ENCODE assay signal across 9 mouse cellular contexts in the genomic region with DNA sequence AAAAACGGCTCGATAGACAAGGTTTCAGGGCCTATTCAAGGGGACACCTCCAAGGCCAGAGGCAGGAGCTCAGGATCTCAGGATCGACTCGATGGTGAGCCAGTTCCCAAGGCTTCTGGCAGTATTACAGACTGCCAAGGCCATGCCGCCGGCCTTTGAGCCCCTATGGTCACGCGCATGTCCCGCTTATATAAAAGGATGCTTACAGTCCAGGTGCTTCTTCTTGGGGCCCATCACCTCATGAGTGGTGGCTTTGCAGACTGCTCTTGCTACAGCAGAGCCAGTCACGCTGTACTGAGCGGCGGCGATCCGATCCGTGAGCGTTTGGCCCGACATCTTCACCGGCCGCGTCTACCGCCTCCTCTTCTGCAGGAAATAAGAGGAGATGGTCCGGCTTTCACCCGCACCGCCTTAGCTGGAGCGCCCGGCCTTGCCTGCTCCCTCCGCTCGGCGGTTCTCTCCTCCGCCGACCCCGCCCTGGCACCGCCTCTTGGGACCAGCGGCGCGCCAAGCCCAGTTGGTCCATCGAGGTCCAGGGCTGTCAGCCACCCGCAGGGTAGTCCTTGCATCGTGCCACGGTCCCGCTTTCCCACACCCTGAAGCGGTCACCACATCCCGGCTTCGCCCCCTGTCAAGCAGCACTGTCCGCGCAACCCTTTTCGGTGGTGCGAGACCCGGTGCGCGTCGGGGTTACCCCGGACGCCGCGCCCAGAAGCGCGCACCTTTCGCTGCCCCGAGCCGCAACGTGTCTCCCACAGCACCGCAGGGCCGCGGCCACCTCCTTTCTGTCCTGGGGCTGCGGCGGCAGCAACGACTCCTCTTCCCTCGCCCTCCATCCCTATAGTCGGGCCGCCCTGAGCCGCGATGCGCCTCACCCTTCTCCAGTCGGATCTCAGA. TPM values are rescaled to one million over a fixed set of nuclear protein-coding genes. Genes with fewer than 3 reads are reported as not detected.
DNase-seq lines count a peak whose midpoint lies in the region; ATAC-seq and TF ChIP-seq lines count a peak whose summit lies in the region.
"Had no signal": no experiment of that assay in that cellular context is flagged by ENCODE, and none has a peak within 500 bp of the region (broad histone marks: within the 10 kb centered on the region; RNA-seq: fewer than 3 reads in every experiment).

No protein-coding gene starts in this region.

- ATAC-seq in heart, embryonic 14.5 days (ENCODE audit: insufficient number of reproducible peaks, insufficient read depth, low FRiP score, low read depth), result peak; percentile 58
- no peak for ATAC-seq in liver, postnatal 0 days

- TF ChIP-seq EP300 in liver, postnatal 0 days (IDR thresholded peaks at IDR 0.05; ENCODE audit: low read depth), result no peak

- peak overlapping the region; percentile 78 for H3K4me2 ChIP-seq in heart, embryonic 14.5 days (ENCODE audit: low read length)
- peak overlapping the region; percentile 74 for H3K4me2 ChIP-seq in liver, postnatal 0 days (ENCODE audit: low read depth, low read length)

- TF ChIP-seq CTCF in E14TG2a.4 (conservative IDR thresholded peaks at IDR 0.05; ENCODE audit: low read length), result no peak
- TF ChIP-seq CTCF in liver, postnatal 0 days (IDR thresholded peaks at IDR 0.05; ENCODE audit: low read depth), result no peak
- TF ChIP-seq CTCF in small intestine, adult 2 months (IDR thresholded peaks at IDR 0.05; ENCODE audit: extremely low read depth, insufficient read length, insufficient replicate concordance, low read depth, low read length), result no peak

- peak overlapping the region; percentile 91 for H3K9ac ChIP-seq in heart, embryonic 14.5 days (ENCODE audit: low read length)
- no peak overlapping the region for H3K9ac ChIP-seq in liver, postnatal 0 days (replicated peaks)

- no peaks in the 10 kb centered on the region for H3K36me3 ChIP-seq in E14TG2a.4 (ENCODE audit: insufficient read depth, low read length)
- H3K36me3 ChIP-seq in heart, embryonic 14.5 days (ENCODE audit: control insufficient read depth, insufficient read depth, low read length), result 0 out of 2 replicates have a peak, but pooled peaks cover 5% of the 10 kb centered on the region
- H3K36me3 ChIP-seq in liver, postnatal 0 days (replicated peaks; ENCODE audit: insufficient read depth, low read length), result no peaks in the 10 kb centered on the region
- no peaks in the 10 kb centered on the region for H3K36me3 ChIP-seq in small intestine, adult 2 months (ENCODE audit: control insufficient read depth, insufficient read depth, low read length)

- 1% methylated on average over 75 of the region's 75 CpGs for WGBS in heart, embryonic 14.5 days
- WGBS in liver, postnatal 0 days (ENCODE audit: insufficient replicate concordance), result 2% methylated on average over 75 of the region's 75 CpGs
- 2% methylated on average over 75 of the region's 75 CpGs for WGBS in small intestine, adult 2 months

- TF ChIP-seq POLR2A in small intestine, adult 2 months (IDR thresholded peaks at IDR 0.05; ENCODE audit: low read depth, low read length), result no peak

- peak overlapping the region; percentile 88 for H3K4me3 ChIP-seq in E14TG2a.4 (replicated peaks; ENCODE audit: low read length)
- peak overlapping the region; percentile 76 to 86 for H3K4me3 ChIP-seq in heart, embryonic 14.5 days (ENCODE audit: control insufficient read depth in 1 of 2, insufficient read depth in 1 of 2, low read depth in 1 of 2, low read length in 2 of 2)
- H3K4me3 ChIP-seq in liver, postnatal 0 days (ENCODE audit: low read depth, low read length), result peak overlapping the region; percentile 47
- peak overlapping the region; percentile 53 for H3K4me3 ChIP-seq in small intestine, adult 2 months (ENCODE audit: low read depth, low read length)
- H3K4me3 ChIP-seq: erythroblast, embryonic 14.5 days had no signal

- H3K27ac ChIP-seq in heart, embryonic 14.5 days (replicated peaks in 1 of 2; ENCODE audit: control insufficient read depth in 1 of 2, insufficient read depth in 1 of 2, low read depth in 2 of 2, low read length in 2 of 2), result peak overlapping the region; percentile 84 to 95
- no peak overlapping the region for H3K27ac ChIP-seq in liver, postnatal 0 days (ENCODE audit: low read depth)
- no peak overlapping the region for H3K27ac ChIP-seq in small intestine, adult 2 months (ENCODE audit: insufficient read depth, low read depth, low read length)

- peaks cover 45% of the 10 kb centered on the region for H3K27me3 ChIP-seq in E14TG2a.4 (ENCODE audit: insufficient read depth, low read length)
- peaks cover 18% of the 10 kb centered on the region for H3K27me3 ChIP-seq in heart, embryonic 14.5 days (ENCODE audit: control insufficient read depth, insufficient read depth, low read length)
- peaks cover 40% of the 10 kb centered on the region for H3K27me3 ChIP-seq in liver, postnatal 0 days (ENCODE audit: insufficient read depth, low read length)
- H3K27me3 ChIP-seq in small intestine, adult 2 months (ENCODE audit: control insufficient read depth, insufficient read depth, low read length), result peaks cover 17% of the 10 kb centered on the region

- peaks cover 10% of the 10 kb centered on the region for H3K4me1 ChIP-seq in E14TG2a.4 (replicated peaks; ENCODE audit: low read depth, low read length)
- H3K4me1 ChIP-seq in heart, embryonic 14.5 days (ENCODE audit: control insufficient read depth in 2 of 2, insufficient read depth in 2 of 2, low read length in 2 of 2), result peaks cover 0 to 15% of the 10 kb centered on the region in 2 experiments; a peak in 1 of 4 replicates
- peaks cover 4% of the 10 kb centered on the region; the same call in 1 of the 2 replicates for H3K4me1 ChIP-seq in liver, postnatal 0 days (ENCODE audit: insufficient read depth)
- H3K4me1 ChIP-seq in small intestine, adult 2 months (ENCODE audit: control insufficient read depth, insufficient read depth, insufficient read length, low read length), result peaks cover 7% of the 10 kb centered on the region

- DNase-seq in Muller cell, postnatal 12 days (ENCODE audit: inconsistent ontology term), result peak; percentile 64
- peak; percentile 70 to 72 for DNase-seq in cerebellum, postnatal 36 days
- DNase-seq in kidney, postnatal 4 days, result peak; percentile 46 to 59
- peak; percentile 18 for DNase-seq in liver, postnatal 0 days
- DNase-seq in spleen, postnatal 4 days (ENCODE audit: low spot score in 2 of 2), result no peak

- no peaks in the 10 kb centered on the region for H3K9me3 ChIP-seq in E14TG2a.4 (ENCODE audit: low read length)
- H3K9me3 ChIP-seq in heart, embryonic 14.5 days (ENCODE audit: control insufficient read depth, low read length), result no peaks in the 10 kb centered on the region
- no peaks in the 10 kb centered on the region for H3K9me3 ChIP-seq in liver, postnatal 0 days (ENCODE audit: low read length)

RNA-seq across cellular contexts. Expression of a gene that starts 1.0 kb away (rescaled TPM):
- 59.9 and 63.1 TPM in 2 replicates for polyA plus RNA-seq in heart, embryonic 14.5 days (2014; fragmentation: Nextera tagmentation; extraction: Ambion mirVana)
- polyA plus RNA-seq in liver, postnatal 0 days (2015; fragmentation: Nextera tagmentation; extraction: Ambion mirVana), result not detected in 2 replicates
- polyA plus RNA-seq in small intestine, adult 2 months (2012; rRNA removed), result 0.33 and 0.55 TPM in 2 replicates

Comparison
In these comparisons a context has a peak if more than half of its experiments do, and no peak if none do; other contexts are left out.
1. DNase-seq: peak in Muller cell, postnatal 12 days (single experiment), cerebellum, postnatal 36 days (2 of 2), kidney, postnatal 4 days (2 of 2) and liver, postnatal 0 days (single experiment); none in spleen, postnatal 4 days (0 of 2).
2. H3K27ac ChIP-seq: peak in heart, embryonic 14.5 days (2 of 2); none in liver, postnatal 0 days (single experiment) and small intestine, adult 2 months (single experiment).
3. RNA of a gene that starts 1.0 kb away (polyA plus RNA-seq): 59.9 to 63.1 TPM in heart, embryonic 14.5 days; 0.33 to 0.55 TPM in small intestine, adult 2 months and not detected in liver, postnatal 0 days; every median in the first group is over 10 times any median in the second.
4. Peak in every context shown above with its lines, with median percentiles within 50 percentile points of each other: H3K4me3 ChIP-seq.